Mouse (Mus musculus) retina, adult 2 months (tissue): ENCODE data around the gene Pyroxd2.
"Not testable (repeated sequence)": the region's sequence is repeated elsewhere in the genome, so short reads cannot be mapped to it uniquely, and the experiment has no call there.

Experiments
- DNase-seq: peaks from one replicate; pipeline ENCODE4 v3.0.0-alpha.2; 2012; ENCODE audit warnings: low read depth, low spot score

The Pyroxd2 gene

GRCm38 (mm10) chr19:42690256-42690655, 62.3 kb downstream of the Pyroxd2 start:
- no peak for DNase-seq

- no peak for DNase-seq
Measured at GRCm38 (mm10) chr19:42689786-42690185, 62.8 kb downstream of the Pyroxd2 start.

GRCm38 (mm10) chr19:42689321-42689720, 63.3 kb downstream of the Pyroxd2 start:
- no peak for DNase-seq

- not testable (repeated sequence) for DNase-seq
Measured at GRCm38 (mm10) chr19:42682776-42683175, 69.8 kb downstream of the Pyroxd2 start.

- no peak for DNase-seq
Measured at GRCm38 (mm10) chr19:42678191-42678590, 74.4 kb downstream of the Pyroxd2 start.

- no peak for DNase-seq
Measured at GRCm38 (mm10) chr19:42677452-42677851, 75.1 kb downstream of the Pyroxd2 start.

GRCm38 (mm10) chr19:42676931-42677330, 75.6 kb downstream of the Pyroxd2 start:
- DNase-seq, result no peak
